Mouse (Mus musculus) embryonic facial prominence, embryonic 11.5 days (tissue): ENCODE data around the gene Pole2. TPM values are rescaled to one million over a fixed set of nuclear protein-coding genes. Genes with fewer than 3 reads are reported as not detected.
A peak's percentile ranks its signal among the peaks of the same experiment; 100 is the strongest.

Experiments used
- ATAC-seq: fragments of 200-750 bp; cut with Nextera tagmentation; replicated peaks from 2 replicates; pipeline ENCODE4 v1.8.0; 2017; ENCODE audit warnings: low read depth; ENCODE audit not compliant: insufficient number of reproducible peaks, low FRiP score, low TSS enrichment
- DNase-seq: peaks from one replicate; pipeline ENCODE4 v3.0.0-alpha.2; 2015; ENCODE audit warnings: low spot score
- H3K27ac ChIP-seq: fragments of 300-500 bp; sonication (generic); replicated peaks from 2 replicates; pipeline ENCODE4 v1.5.1; 2014; ENCODE audit warnings: mild to moderate bottlenecking, low read depth, low read length, control low read depth
- H3K27me3 ChIP-seq: fragments of 300-500 bp; sonication (generic); 2 replicates; pipeline ENCODE4 v1.6.1; 2014; ENCODE audit warnings: mild to moderate bottlenecking, low read length, moderate library complexity, mixed read lengths; ENCODE audit not compliant: control insufficient read depth, insufficient read depth
- H3K36me3 ChIP-seq: fragments of 300-500 bp; sonication (generic); replicated peaks from 2 replicates; pipeline ENCODE4 v1.6.1; 2014; ENCODE audit warnings: low read depth, mild to moderate bottlenecking, low read length, moderate library complexity, mixed read lengths; ENCODE audit not compliant: control insufficient read depth, insufficient read depth
- H3K4me1 ChIP-seq: fragments of 300-500 bp; sonication (generic); 2 replicates; pipeline ENCODE4 v1.6.1; 2014; ENCODE audit warnings: low read length, mixed read lengths; ENCODE audit not compliant: control insufficient read depth, insufficient read depth
- H3K4me2 ChIP-seq: fragments of 300-500 bp; sonication (generic); 2 replicates; pipeline ENCODE4 v1.6.1; 2014; ENCODE audit warnings: low read depth, mild to moderate bottlenecking, control low read depth, low read length, moderate library complexity
- H3K4me3 ChIP-seq: fragments of 300-500 bp; sonication (generic); 2 replicates; pipeline ENCODE4 v1.5.1; 2014; ENCODE audit warnings: low read depth, low read length, control low read depth
- H3K9ac ChIP-seq: fragments of 300-500 bp; sonication (generic); replicated peaks from 2 replicates; pipeline ENCODE4 v1.6.1; 2014; ENCODE audit warnings: mild to moderate bottlenecking, control low read depth, low read length
- H3K9me3 ChIP-seq: fragments of 300-500 bp; sonication (generic); replicated peaks from 2 replicates; pipeline ENCODE4 v1.6.1; 2016; ENCODE audit warnings: mild to moderate bottlenecking, low read length, inconsistent platforms, mixed read lengths; ENCODE audit not compliant: control insufficient read depth
- WGBS: fragments of 180-500 bp; shearing (Covaris S2); extraction: QIAGEN DNeasy Blood & Tissue Kit; methylation state at CpG from one replicate; pipeline ENCODE4 v1.1.7; 2014; 5-methylcytosine and 5-hydroxymethylcytosine counted together
- polyA plus RNA-seq: library from polyadenylated mRNA; unstranded; fragments of >200 nt; fragmentation: Nextera tagmentation; extraction: Ambion mirVana; gene quantifications from 2 replicates; pipeline ENCODE4 v1.2.1, GENCODE M21; 2014

Pole2 gene
- polyA plus RNA-seq, 1 experiment from 2014 or later: 36.5 TPM

GRCm38 (mm10) chr12:69207926-69208325 lies 20.1 kb downstream of the Pole2 start:
- H3K4me1 ChIP-seq: no peaks in the 10 kb centered on the region
- H3K27ac ChIP-seq: no peak overlapping the region
- WGBS: 90% methylated on average over 7 of the region's 7 CpGs
- no peaks in the 10 kb centered on the region; the same call in 1 of the 2 replicates for H3K36me3 ChIP-seq
- H3K9me3 ChIP-seq: no peaks in the 10 kb centered on the region
- DNase-seq (no peak), ATAC-seq (no peak)
- H3K27me3 ChIP-seq: no peaks in the 10 kb centered on the region
- no peak overlapping the region for H3K4me3 ChIP-seq
- H3K4me2 ChIP-seq: no peak overlapping the region
- no peak overlapping the region for H3K9ac ChIP-seq

- Histone ChIP-seq H3K4me2 (no peak overlapping the region), H3K4me3 (no peak overlapping the region), H3K27me3 (no peaks in the 10 kb centered on the region), H3K9ac (no peak overlapping the region), H3K4me1 (no peaks in the 10 kb centered on the region), H3K27ac (no peak overlapping the region), H3K36me3 (no peaks in the 10 kb centered on the region; the same call in 1 of the 2 replicates), H3K9me3 (no peaks in the 10 kb centered on the region)
- WGBS: 96% methylated on average over 8 of the region's 8 CpGs
- ATAC-seq (no peak), DNase-seq (no peak)
Measured at GRCm38 (mm10) chr12:69207396-69207795, 20.6 kb downstream of the Pole2 start.

GRCm38 (mm10) chr12:69204052-69204833 lies 23.8 kb downstream of the Pole2 start, which contains the start of gene Gm49384:
Gene Gm49384, minus strand, starts transcription at chr12:69204267.
- 85% methylated on average over 16 of the region's 16 CpGs for WGBS
- Histone ChIP-seq H3K4me1 (no peaks in the 10 kb centered on the region), H3K4me2 (no peak within 1 kb of the TSS), H3K27me3 (no peaks in the 10 kb centered on the region), H3K36me3 (no peaks in the 10 kb centered on the region; the same call in 1 of the 2 replicates), H3K9me3 (no peaks in the 10 kb centered on the region), H3K4me3 (no peak within 1 kb of the TSS), H3K27ac (no peak within 1 kb of the TSS), H3K9ac (no peak within 1 kb of the TSS)
- DNase-seq: peak; percentile 38
- ATAC-seq: 0 out of 2 replicates have a peak, but pooled peaks have one; percentile 46

GRCm38 (mm10) chr12:69198985-69199384 lies 29.0 kb downstream of the Pole2 start:
- no peaks in the 10 kb centered on the region; the same call in 1 of the 2 replicates for H3K36me3 ChIP-seq
- no peaks in the 10 kb centered on the region for H3K9me3 ChIP-seq
- no peak overlapping the region for H3K4me3 ChIP-seq
- no peak overlapping the region for H3K9ac ChIP-seq
- no peak for DNase-seq
- no peaks in the 10 kb centered on the region for H3K27me3 ChIP-seq
- no peak for ATAC-seq
- H3K4me2 ChIP-seq: no peak overlapping the region
- H3K27ac ChIP-seq: no peak overlapping the region
- H3K4me1 ChIP-seq: no peaks in the 10 kb centered on the region

- Histone ChIP-seq H3K4me1 (no peaks in the 10 kb centered on the region), H3K4me3 (peak within 1 kb of the TSS; percentile 96), H3K27me3 (no peaks in the 10 kb centered on the region), H3K4me2 (peak within 1 kb of the TSS; percentile 95), H3K9ac (peak within 1 kb of the TSS; percentile 86), H3K36me3 (no peaks in the 10 kb centered on the region; the same call in 1 of the 2 replicates), H3K9me3 (no peaks in the 10 kb centered on the region), H3K27ac (peak within 1 kb of the TSS; percentile 74)
- 0% methylated on average over 18 of the region's 18 CpGs for WGBS
- DNase-seq (peak; percentile 80), ATAC-seq (peak; percentile 11; the same call in 1 of the 2 replicates)
Measured at GRCm38 (mm10) chr12:69198164-69198535, 29.8 kb downstream of the Pole2 start, which contains the start of gene Dnaaf2. Gene Dnaaf2, minus strand, starts transcription at chr12:69198429.

GRCm38 (mm10) chr12:69197378-69198163 lies 30.4 kb downstream of the Pole2 start:
- H3K36me3 ChIP-seq: no peaks in the 10 kb centered on the region; the same call in 1 of the 2 replicates
- H3K9ac ChIP-seq: peak overlapping the region; percentile 86
- WGBS: under 1% methylated on average over 73 of the region's 94 CpGs
- peak overlapping the region; percentile 96 for H3K4me3 ChIP-seq
- H3K27ac ChIP-seq: peak overlapping the region; percentile 74
- peak; percentile 26 for DNase-seq
- H3K4me1 ChIP-seq: no peaks in the 10 kb centered on the region
- peak; percentile 74 for ATAC-seq
- H3K9me3 ChIP-seq: no peaks in the 10 kb centered on the region
- no peaks in the 10 kb centered on the region for H3K27me3 ChIP-seq
- peak overlapping the region; percentile 95 for H3K4me2 ChIP-seq

GRCm38 (mm10) chr12:69196444-69197377 lies 31.3 kb downstream of the Pole2 start, which contains the start of gene Gm49383:
Gene Gm49383, minus strand, starts transcription at chr12:69197104.
- WGBS: under 1% methylated on average over 75 of the region's 75 CpGs
- Histone ChIP-seq H3K4me2 (peak within 1 kb of the TSS; percentile 95), H3K4me3 (peak within 1 kb of the TSS; percentile 96), H3K27ac (peak within 1 kb of the TSS; percentile 74), H3K27me3 (no peaks in the 10 kb centered on the region), H3K4me1 (no peaks in the 10 kb centered on the region), H3K36me3 (no peaks in the 10 kb centered on the region), H3K9ac (peak within 1 kb of the TSS; percentile 86), H3K9me3 (no peaks in the 10 kb centered on the region)
- ATAC-seq (peak; percentile 81), DNase-seq (peak; percentile 90)
